Mouse (Mus musculus): ENCODE measurements at regions not wholly inside any gene's neighbourhood (a gene's known extent, or its start where the extent isn't known, plus 50 kb on each side); places are given as distances from the start of the nearest gene placed in this dataset.

DNA sequence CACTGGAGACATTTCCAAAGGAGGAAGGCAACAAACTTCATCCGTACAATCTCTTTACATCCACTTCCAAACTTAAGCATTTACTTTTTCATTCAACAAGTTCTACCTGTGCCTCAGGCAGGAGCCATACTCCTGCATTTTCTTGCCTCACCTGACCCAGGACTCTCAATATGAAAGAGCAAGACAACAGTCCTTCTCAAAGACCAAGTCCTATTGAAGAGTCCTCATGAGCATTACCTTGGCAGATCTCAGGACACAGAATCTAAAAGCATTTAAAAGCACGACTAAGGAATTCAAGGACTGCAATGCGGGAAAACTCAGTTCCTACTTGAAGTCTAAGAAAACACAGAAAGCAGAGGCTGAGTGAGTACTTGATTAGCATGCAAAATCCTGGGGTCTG, 286.5 kb downstream of the Kcnrg start:
- no peak for DNase-seq (ENCODE audit: low spot score in 2 of 2)

GRCm38 (mm10) chr14:61896879-61897278, 289.6 kb downstream of the Kcnrg start:
- DNase-seq (ENCODE audit: low spot score in 2 of 2), result no peak

GRCm38 (mm10) chr14:61898664-61899063, 291.4 kb downstream of the Kcnrg start:
- no peak for DNase-seq (ENCODE audit: low spot score in 2 of 2)

GRCm38 (mm10) chr14:61904426-61905124, 297.3 kb downstream of the Kcnrg start:
- no peak for DNase-seq (ENCODE audit: low spot score in 2 of 2)

- no peak for DNase-seq (ENCODE audit: low spot score in 2 of 2)
Measured at GRCm38 (mm10) chr14:61918113-61918512, 310.9 kb downstream of the Kcnrg start.

- no peak for DNase-seq (ENCODE audit: low spot score in 2 of 2)
Measured at GRCm38 (mm10) chr14:61931811-61932210, 324.6 kb downstream of the Kcnrg start.

- DNase-seq (ENCODE audit: low spot score in 2 of 2), result no peak
Measured at GRCm38 (mm10) chr14:61941682-61942081, 334.4 kb downstream of the Kcnrg start.

GRCm38 (mm10) chr14:61945659-61946058, 338.4 kb downstream of the Kcnrg start:
- DNase-seq (ENCODE audit: low spot score in 2 of 2), result no peak

- no peak for DNase-seq (ENCODE audit: low spot score in 2 of 2)
Measured at GRCm38 (mm10) chr14:61949446-61949845, 342.2 kb downstream of the Kcnrg start.

DNA sequence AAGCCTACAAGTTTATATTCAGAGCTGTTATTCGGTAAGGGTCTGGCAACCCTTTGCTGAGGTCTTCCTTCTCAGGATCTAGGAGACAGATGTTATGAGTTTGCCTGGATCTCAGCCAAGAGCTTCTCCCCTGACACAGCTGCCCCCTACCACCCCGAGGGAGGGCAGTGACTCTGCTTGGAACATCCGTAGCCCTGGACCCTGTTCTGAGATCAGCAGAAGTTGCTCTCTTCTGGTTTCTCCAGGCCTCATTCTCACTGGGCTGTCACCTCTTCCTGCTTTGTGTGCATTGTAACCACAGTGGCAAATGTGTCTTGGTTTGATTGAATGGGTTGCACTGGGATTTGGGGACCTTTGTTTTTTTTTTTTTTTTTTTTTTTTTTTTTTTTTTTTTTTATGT, 342.4 kb upstream of the Rnaseh2b start:
- DNase-seq (ENCODE audit: low spot score in 2 of 2), result no peak

DNA sequence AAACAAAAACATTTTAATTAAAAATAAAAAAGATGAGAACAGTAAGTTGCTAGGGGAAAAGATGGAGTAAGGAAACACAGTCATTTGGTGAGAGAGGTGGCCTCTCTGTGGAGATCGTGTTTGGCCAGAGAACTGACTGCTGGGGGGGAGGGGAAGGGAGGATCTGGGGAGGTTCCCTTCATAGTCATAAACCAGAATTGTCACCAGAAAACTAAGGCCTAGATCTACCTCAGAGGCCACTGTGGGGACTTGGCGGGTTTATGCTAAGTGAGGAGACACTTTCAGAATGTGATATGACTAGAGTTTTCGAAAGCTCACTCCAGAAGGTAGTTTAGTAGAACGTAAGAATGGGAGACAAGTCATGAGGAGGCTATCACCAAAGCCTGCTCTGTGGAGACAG, 339.4 kb upstream of the Rnaseh2b start:
- no peak for DNase-seq (ENCODE audit: low spot score in 2 of 2)

DNA sequence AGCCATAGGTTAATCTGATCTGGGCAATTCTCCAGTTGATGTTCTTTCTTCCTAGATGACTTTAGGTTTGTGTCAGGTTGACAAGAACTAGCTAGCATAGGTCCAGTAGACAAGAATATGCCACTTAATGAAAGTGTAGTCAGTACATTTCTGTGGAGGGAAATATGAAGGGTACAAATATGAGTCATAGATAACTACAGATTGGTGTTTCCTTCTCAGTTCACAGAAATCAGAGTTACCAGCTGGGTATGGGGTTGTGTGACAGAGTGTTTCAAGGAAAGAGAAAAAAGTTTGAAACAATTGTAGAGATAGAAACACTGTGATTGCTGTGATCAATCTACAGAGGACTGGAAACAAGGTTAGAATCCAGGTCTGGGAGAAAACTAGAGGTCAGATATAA, 337.0 kb upstream of the Rnaseh2b start:
- DNase-seq (ENCODE audit: low spot score in 2 of 2), result no peak

GRCm38 (mm10) chr14:61960243-61960957, 332.0 kb upstream of the Rnaseh2b start:
- no peak for DNase-seq (ENCODE audit: low spot score in 2 of 2)

- no peak for DNase-seq (ENCODE audit: low spot score in 2 of 2)
Measured at GRCm38 (mm10) chr14:61968467-61968866, 323.9 kb upstream of the Rnaseh2b start.

GRCm38 (mm10) chr14:61968957-61969535, 323.3 kb upstream of the Rnaseh2b start:
- no peak for DNase-seq (ENCODE audit: low spot score in 2 of 2)

- DNase-seq (ENCODE audit: low spot score in 2 of 2), result no peak
Measured at GRCm38 (mm10) chr14:61970591-61970990, 321.8 kb upstream of the Rnaseh2b start.

DNA sequence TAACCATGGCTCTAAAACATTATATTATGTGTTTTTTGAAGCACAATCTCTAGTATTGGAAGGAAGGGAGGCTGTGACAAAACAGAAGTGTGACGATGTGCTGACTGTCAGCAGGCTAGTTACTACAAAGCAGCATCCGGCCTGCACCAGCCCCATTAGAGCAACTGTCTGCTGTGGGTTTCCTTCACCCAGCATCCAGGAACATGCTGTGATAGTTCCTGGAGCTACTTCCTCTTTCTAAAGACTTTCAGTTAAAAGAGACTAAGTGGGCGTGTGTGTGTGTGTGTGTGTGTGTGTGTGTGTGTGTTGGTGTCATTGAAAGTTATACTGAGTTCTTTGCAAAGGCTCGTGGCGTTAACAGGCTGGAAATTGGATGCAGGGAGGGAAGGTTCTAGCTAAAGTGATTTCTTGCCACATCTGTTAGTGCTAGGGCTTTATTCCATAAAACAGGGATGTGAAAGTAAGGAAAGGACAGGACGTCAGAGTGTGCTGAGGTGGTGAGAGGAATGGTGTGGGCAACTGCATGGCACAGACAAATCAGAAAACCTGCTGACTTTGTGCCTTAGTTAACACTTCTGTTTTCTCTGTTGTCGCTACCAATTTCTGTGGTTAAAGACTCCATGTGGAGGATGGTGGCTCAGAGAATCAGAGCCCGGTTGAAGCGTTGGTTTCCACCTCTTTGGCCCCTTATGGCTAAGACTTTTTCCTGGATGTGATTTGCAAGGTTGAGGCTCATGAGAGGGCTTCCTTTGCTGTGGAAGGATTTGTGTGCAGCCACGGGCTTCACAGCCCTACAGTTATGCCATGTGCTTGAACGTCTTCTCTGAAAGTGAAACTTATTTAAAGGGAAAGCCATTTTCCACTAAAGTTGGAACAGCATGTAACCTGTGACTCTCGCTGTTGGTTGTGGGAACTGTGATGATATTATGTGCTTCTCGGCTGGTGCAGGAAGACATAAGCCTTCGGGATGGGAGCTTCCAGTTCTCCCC, 321.0 kb upstream of the Rnaseh2b start:
- peak in 1 of 2 experiments; percentile 11 for DNase-seq (ENCODE audit: low spot score in 2 of 2)

DNA sequence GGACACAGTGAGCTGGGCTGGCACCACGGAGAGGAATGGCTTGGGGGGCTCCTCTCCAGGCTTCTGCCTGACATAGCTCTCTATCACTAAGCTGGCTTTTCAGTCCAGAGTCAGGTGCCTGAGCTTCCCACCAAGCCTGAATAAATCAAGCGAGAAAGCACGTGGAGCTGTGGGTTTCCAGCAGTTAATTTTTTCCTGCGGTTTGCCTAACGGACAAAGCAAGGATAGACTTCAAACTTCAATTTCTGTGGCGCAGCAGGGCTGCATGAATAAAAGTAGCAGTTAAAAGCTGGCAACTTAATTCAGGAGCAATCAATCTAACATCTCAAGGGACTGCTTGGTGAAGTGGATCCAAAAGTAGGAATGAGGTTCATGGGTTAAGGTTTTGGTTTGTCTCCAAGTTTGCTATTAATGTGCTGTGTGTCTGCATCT, 317.1 kb upstream of the Rnaseh2b start:
- no peak for DNase-seq (ENCODE audit: low spot score in 2 of 2)

- DNase-seq (ENCODE audit: low spot score in 2 of 2), result no peak
Measured at GRCm38 (mm10) chr14:61980581-61980980, 311.8 kb upstream of the Rnaseh2b start.

DNA sequence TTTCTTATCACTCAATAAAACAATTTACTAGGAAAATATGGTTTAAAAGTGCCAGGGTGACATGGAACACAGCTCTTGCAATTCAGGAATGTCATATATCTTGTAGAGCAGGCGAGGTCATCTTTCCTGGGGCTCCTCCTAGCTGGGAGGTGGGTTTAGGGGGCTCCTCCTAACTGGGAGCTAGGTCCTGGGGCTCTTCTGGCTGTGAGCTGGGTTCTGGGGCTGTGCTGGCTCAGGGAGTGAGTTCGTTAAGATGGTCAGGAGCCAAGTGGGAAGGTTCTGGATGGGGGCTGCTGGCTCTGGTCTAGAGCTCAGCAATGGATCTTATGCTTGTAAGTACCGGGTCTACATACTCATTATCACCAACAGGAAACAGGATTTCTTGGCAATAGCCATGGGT, 306.8 kb upstream of the Rnaseh2b start:
- DNase-seq (ENCODE audit: low spot score in 2 of 2), result no peak

GRCm38 (mm10) chr14:61986203-61986602, 306.2 kb upstream of the Rnaseh2b start:
- DNase-seq (ENCODE audit: low spot score in 2 of 2), result no peak
